Mouse (Mus musculus): Measurements from ENCODE around the gene Spint4.
"Not testable (repeated sequence)": the region's sequence is repeated elsewhere in the genome, so short reads cannot be mapped to it uniquely, and the experiment has no call there.

Spint4 gene

GRCm38 (mm10) chr2:164698201-164698600, at the start of gene Spint4:
Gene Spint4 (plus strand): TSS chr2:164698501.
- DNase-seq: no peak

DNA sequence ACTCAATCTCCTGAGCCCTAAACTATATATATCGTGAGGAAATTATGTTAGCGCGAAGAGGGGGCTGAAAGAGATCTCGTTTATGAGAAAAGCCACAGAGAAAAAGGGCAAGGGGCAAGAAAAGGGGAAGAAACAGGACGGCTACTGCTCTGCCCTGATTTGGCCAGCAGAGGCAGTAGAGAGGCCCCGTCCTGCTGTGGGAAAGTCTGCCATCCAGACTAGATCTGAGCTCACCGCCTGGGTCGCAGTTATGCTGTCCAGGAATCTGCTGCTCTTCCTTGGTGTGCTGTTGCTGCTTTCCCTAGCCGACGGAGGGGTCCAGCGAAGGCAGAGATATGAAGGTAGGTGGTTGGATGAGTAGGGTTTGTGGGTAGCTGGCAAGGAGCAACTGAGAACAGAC, 42.4 kb upstream of the Spint4 start, which contains the start of gene Wfdc10:
TSS of gene Wfdc10 (plus strand) at position 189 of the 400 bp plus-strand sequence.
- peak in 1 of 2 experiments; percentile 8 for DNase-seq

DNA sequence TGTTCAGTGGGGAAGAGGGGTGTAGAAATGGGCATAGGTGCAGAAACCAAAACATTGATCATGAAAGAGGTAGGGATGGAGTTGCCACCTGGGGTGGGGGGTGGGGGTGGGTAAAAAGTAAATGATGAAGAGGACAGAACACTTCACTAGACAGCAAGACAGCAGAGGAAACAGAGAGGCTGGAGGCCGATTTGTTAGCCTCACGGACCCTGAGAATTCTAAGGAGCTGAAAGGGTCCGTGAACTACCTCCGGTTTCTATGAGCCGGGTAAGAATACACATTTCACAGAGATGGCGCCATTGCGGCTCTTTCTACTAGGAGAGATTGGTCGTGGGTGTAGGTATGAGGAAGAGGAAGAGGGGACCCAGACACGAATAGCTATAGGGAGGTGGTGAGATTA, 41.8 kb upstream of the Spint4 start, which contains the start of gene Wfdc9:
TSS of gene Wfdc9 (minus strand) at position 101 of the 400 bp plus-strand sequence.
- DNase-seq: no peak

DNA sequence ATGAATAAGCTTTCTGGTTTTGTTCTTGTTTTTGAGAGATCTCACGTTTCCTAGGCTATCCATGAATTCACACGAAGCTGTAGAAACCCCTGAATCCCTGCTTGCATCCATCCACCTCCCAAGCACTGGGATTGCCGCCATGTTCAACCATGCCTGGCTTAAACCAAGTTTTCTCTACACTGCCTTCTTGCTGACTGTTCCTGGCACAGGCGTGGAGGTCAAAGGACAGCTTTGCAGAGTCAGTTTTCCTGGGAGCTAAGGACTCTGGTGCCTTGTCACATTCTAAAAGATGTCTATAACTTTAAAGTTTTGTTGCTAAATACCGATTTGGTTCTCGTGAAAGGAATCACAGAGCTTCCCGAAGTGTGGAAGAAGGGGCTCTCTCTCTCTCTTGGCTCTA, 33.5 kb upstream of the Spint4 start:
- no peak for DNase-seq

- no peak for DNase-seq
These were observed 28.0 kb upstream of the Spint4 start for GRCm38 (mm10) chr2:164670261-164670660.

GRCm38 (mm10) chr2:164670938-164671337, 27.4 kb upstream of the Spint4 start:
- no peak for DNase-seq

- no peak for DNase-seq
These were observed 24.3 kb upstream of the Spint4 start, which contains the start of gene Wfdc11 for GRCm38 (mm10) chr2:164673987-164674386. Gene Wfdc11 (minus strand): TSS chr2:164674087.

GRCm38 (mm10) chr2:164676103-164676502, 22.2 kb upstream of the Spint4 start:
- no peak for DNase-seq

DNA sequence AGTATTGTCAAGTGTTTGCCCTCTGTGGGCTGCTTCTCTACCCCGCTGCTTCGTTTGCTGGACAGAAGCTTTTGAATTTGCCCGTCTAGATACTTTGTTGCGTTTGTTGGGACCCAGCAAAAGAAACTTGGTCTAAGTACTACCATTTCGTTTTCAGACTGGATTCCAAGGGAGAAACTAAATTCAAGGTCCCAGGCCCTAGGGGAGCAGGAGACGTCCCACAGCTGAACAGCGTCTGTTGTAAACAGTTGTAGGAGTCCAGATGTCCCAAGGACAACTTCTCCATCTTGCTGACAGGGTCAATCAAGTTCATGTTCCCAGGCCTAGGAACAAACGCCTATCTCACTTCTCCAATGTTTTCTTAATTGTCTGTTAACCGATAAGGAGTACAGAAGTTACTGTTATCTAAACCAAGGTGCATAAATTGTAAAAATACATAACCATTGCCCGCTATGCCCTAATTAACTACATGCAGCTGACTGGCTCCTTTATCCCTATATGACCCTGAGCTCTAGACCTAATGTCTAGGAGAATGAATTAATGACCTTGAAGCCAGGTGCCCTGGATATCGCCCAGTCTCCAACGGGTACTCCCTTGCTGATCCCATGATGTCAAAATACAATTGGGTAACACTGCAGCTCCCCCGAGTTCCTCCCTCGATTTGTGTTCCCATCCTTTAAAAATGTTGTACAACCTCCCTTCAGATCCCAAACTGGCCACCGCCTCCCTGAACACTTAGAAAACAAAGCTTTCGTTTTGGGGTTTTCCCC, 21.2 kb upstream of the Spint4 start:
- no peak for DNase-seq

- DNase-seq: peak; percentile 46 to 65
These were observed 19.3 kb upstream of the Spint4 start for GRCm38 (mm10) chr2:164678848-164679625.

DNA sequence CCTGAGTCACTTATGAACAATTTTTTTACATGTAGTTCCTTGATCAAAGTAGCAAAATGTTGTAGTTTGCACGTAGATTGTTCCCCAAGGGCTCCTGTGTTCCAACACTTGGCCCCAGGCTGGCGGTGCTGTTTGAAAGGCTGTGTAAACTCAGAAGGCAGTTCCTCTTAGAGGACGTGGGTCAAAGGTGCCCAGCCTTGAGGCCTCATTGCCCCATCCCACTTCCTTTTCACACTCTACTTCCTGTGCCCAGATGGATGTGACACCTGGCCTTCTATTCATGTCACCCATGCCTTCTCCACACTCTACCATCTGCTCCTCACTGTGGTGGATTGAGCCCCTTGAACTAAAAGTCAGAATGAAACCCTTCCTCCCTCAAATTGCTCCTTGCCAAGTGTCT, 18.4 kb upstream of the Spint4 start:
- DNase-seq: peak; percentile 17 to 42

DNA sequence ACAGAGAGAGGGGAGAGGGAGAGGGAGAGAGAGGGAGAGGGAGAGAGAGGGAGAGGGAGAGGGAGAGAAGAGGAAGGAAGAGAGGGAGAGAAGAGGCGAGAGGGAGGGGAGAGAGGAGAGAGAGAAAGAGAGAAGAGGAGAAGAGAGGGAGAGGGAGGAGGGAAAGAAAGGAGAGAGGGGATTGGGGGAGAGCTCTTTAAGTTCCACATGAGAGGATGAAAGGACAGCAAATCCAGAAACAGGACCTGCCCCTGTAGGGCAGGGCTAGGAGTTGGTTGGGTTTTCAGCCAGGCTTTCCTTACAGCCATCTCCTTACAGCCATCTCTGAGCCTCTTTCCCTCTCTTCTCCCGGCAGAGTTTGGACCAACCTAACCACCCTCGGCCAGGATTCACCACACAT, 13.5 kb upstream of the Spint4 start, which contains the start of gene Wfdc13:
TSS of gene Wfdc13 (plus strand) at position 301 of the 400 bp plus-strand sequence.
- no peak for DNase-seq

- no peak for DNase-seq
These were observed 2.7 kb downstream of the Spint4 start for GRCm38 (mm10) chr2:164700959-164701358.

GRCm38 (mm10) chr2:164701761-164702160, 3.5 kb downstream of the Spint4 start:
- no peak for DNase-seq

GRCm38 (mm10) chr2:164704235-164704634, 5.9 kb downstream of the Spint4 start:
- DNase-seq: no peak

DNA sequence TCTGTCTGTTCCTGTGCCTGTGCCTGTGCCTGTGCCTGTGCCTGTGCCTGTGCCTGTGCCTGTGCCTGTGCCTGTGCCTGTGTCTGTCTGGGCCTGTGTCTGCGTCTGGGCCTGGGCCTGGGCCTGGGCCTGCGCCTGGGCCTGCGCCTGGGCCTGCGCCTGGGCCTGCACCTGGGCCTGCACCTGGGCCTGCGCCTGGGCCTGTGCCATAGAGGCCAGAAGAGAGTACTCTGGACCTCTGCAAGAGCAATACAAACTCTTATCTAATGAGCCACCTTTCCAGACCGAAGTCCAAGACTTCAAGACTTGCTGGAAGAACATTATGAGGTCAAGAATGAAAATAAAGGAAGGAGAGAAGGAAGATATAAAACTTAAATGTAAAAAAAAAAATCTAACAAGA, 7.0 kb downstream of the Spint4 start:
- no peak for DNase-seq

GRCm38 (mm10) chr2:164705991-164706390, 7.7 kb downstream of the Spint4 start:
- DNase-seq: no peak

- no peak for DNase-seq
These were observed 16.7 kb downstream of the Spint4 start, which contains the start of gene Spint5 for GRCm38 (mm10) chr2:164715005-164715404. Gene Spint5 (plus strand): TSS chr2:164715305.

DNA sequence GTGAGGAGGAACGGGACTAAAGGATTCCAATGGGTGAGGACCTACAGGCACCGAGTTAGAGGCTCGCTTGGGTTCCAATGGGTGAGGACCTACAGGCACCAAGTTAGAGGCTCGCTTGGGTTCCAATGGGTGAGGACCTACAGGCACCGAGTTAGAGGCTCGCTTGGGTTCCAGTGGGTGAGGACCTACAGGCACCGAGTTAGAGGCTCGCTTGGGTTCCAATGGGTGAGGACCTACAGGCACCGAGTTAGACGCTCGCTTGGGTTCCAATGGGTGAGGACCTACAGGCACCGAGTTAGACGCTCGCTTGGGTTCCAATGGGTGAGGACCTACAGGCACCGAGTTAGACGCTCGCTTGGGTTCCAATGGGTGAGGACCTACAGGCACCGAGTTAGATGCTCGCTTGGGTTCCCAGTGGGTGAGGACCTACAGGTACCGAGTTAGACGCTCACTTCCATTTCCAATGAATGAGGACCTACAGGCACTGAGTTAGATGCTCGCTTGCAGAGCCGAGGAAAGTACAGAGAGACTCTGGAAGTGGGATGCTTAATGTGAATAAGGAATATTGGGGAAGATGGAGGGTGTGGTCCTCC, 18.0 kb downstream of the Spint4 start:
- not testable (repeated sequence) for DNase-seq

- no peak for DNase-seq
These were observed 25.0 kb downstream of the Spint4 start for GRCm38 (mm10) chr2:164723276-164723675.

DNA sequence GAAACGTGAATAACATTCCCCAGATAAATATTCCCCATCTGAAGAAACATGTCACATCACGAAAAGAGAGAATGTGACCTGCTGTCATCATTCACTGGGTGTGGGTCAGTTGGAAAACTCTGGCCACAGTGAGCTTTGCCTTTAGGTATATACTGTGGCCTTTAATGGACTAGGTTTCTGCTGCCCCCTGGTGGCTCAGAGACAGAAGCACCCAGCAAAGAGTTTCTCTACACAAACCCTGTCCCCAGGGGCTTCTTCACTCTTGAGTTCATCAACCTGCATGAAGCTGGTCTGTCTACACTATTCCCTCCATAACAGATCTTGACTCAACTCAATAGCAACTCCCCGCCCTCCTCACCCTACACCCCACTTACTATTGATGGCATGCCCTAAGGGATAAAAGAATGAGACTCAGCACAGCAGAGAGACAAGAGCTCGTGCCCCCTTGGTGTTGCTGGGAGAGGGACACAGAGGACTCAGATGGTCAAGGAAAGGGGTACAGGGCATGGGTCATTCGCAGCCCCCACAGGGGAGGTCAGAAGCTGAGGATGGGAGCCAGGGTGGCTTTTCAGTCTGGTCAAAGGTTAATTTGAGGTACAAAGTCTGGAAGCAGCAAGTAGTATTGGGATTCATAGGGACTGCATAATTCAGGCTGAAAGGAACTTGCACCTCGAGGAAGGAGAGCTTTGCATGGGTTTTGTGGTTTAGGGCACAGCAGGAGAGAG, 27.8 kb downstream of the Spint4 start:
- peak; percentile 12 to 21 for DNase-seq

DNA sequence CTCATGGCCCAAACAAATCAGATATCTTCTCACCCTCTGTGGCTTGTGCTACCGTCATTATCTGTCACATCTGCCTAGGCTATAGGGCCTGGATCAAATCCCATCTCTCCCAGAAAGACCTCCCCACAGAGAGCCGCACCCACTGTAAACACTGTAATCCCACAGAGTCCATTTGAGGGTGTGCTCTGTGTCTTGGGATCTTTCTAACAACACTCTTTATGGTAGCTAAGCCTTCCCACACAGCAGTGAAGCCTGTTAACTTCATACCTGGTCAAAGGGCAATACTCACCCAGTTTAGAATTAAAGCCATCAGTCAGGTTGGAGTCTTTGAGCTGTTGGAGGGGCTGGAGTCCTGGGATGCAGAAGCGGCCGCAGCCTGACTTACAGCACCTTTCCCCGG, 33.4 kb downstream of the Spint4 start:
- DNase-seq: no peak

All from thymus, adult 18-20 months (tissue).